ENCODE assay signal across 21 mouse cellular contexts in genomic region chr10:49436301-49436700, GRCm38 (mm10).
DNase-seq lines count a peak whose midpoint lies in the region; ATAC-seq and TF ChIP-seq lines count a peak whose summit lies in the region.
"Had no signal": no experiment of that assay in that cellular context is flagged by ENCODE, and none has a peak within 500 bp of the region (broad histone marks: within the 10 kb centered on the region; RNA-seq: fewer than 3 reads in every experiment).

No protein-coding gene starts in this region.

- DNase-seq in cerebellum, adult 11 months, result peak; percentile 14
- no peak for DNase-seq in cerebellum, postnatal 10 days
- DNase-seq in brain, adult 2 months (ENCODE audit: low read depth, low spot score), result peak; percentile 89
- DNase-seq in layer of hippocampus, adult 2 months (ENCODE audit: low spot score in 2 of 2), result peak; percentile 34 to 79
- peak; percentile 31 to 79 for DNase-seq in left cerebral cortex, postnatal 25 days (ENCODE audit: low spot score in 2 of 2)
- DNase-seq in stomach, postnatal 0 days (ENCODE audit: low spot score), result no peak
- no peak for DNase-seq in kidney, adult 8-10 months
- DNase-seq in hindbrain, postnatal 0 days (ENCODE audit: low spot score), result no peak
- DNase-seq: embryo, embryonic 11 days; heart, postnatal 36 days; lung, embryonic 14.5 days; lung, postnatal 4 days; spleen, adult 18-20 months; thymus, postnatal 14 days had no signal

- no peak for TF ChIP-seq EP300 in stomach, postnatal 0 days (optimal IDR thresholded peaks at IDR 0.05)

- WGBS in stomach, postnatal 0 days, result 75% methylated on average over 2 of the region's 2 CpGs
- WGBS in hindbrain, postnatal 0 days, result 65% methylated on average over 2 of the region's 2 CpGs

- no peaks in the 10 kb centered on the region for H3K9me3 ChIP-seq in stomach, postnatal 0 days (ENCODE audit: control insufficient read depth, low read length)
- no peaks in the 10 kb centered on the region for H3K9me3 ChIP-seq in hindbrain, postnatal 0 days (ENCODE audit: low read length)
- H3K9me3 ChIP-seq: embryonic facial prominence, embryonic 15.5 days; heart, embryonic 13.5 days; hindbrain, embryonic 15.5 days; liver, embryonic 12.5 days; midbrain, embryonic 10.5 days; stomach, embryonic 15.5 days had no signal

- H3K27me3 ChIP-seq in stomach, postnatal 0 days (ENCODE audit: control insufficient read depth, insufficient read depth, low read length), result no peaks in the 10 kb centered on the region
- H3K27me3 ChIP-seq in hindbrain, postnatal 0 days (ENCODE audit: insufficient read depth, low read length), result no peaks in the 10 kb centered on the region
- H3K27me3 ChIP-seq: embryonic facial prominence, embryonic 15.5 days; heart, embryonic 13.5 days; hindbrain, embryonic 15.5 days; liver, embryonic 12.5 days; stomach, embryonic 15.5 days had no signal

- H3K9ac ChIP-seq in stomach, postnatal 0 days (ENCODE audit: low read length), result no peak overlapping the region
- H3K9ac ChIP-seq in hindbrain, postnatal 0 days (replicated peaks; ENCODE audit: low read length), result no peak overlapping the region
- H3K9ac ChIP-seq: embryonic facial prominence, embryonic 15.5 days; heart, embryonic 13.5 days; hindbrain, embryonic 15.5 days; liver, embryonic 12.5 days; lung, embryonic 14.5 days; stomach, embryonic 15.5 days had no signal

- ATAC-seq in stomach, postnatal 0 days (ENCODE audit: low FRiP score, low TSS enrichment), result no peak
- no peak for ATAC-seq in hindbrain, postnatal 0 days
- ATAC-seq: intestine, postnatal 0 days; liver, embryonic 12.5 days had no signal

- H3K36me3 ChIP-seq in stomach, postnatal 0 days (ENCODE audit: control insufficient read depth, insufficient read depth, low read length), result no peaks in the 10 kb centered on the region
- H3K36me3 ChIP-seq in hindbrain, postnatal 0 days (ENCODE audit: insufficient read depth, low read length), result no peaks in the 10 kb centered on the region
- H3K36me3 ChIP-seq: embryonic facial prominence, embryonic 15.5 days; heart, embryonic 13.5 days; hindbrain, embryonic 15.5 days; liver, embryonic 12.5 days; midbrain, embryonic 10.5 days; stomach, embryonic 15.5 days had no signal

- H3K27ac ChIP-seq in layer of hippocampus, adult 2 months, result peak overlapping the region; percentile 86
- H3K27ac ChIP-seq in stomach, postnatal 0 days (replicated peaks), result no peak overlapping the region
- H3K27ac ChIP-seq in hindbrain, postnatal 0 days, result no peak overlapping the region
- H3K27ac ChIP-seq: embryonic facial prominence, embryonic 15.5 days; heart, embryonic 13.5 days; hindbrain, embryonic 15.5 days; liver, embryonic 12.5 days; midbrain, embryonic 10.5 days; stomach, embryonic 15.5 days had no signal

- no peaks in the 10 kb centered on the region for H3K4me1 ChIP-seq in stomach, postnatal 0 days (replicated peaks; ENCODE audit: control insufficient read depth, insufficient read depth)
- no peaks in the 10 kb centered on the region for H3K4me1 ChIP-seq in hindbrain, postnatal 0 days (ENCODE audit: insufficient read depth, low read length)
- H3K4me1 ChIP-seq: embryonic facial prominence, embryonic 15.5 days; heart, embryonic 13.5 days; hindbrain, embryonic 15.5 days; liver, embryonic 12.5 days; midbrain, embryonic 10.5 days; stomach, embryonic 15.5 days had no signal

- H3K4me2 ChIP-seq in stomach, postnatal 0 days (replicated peaks; ENCODE audit: low read depth), result no peak overlapping the region
- no peak overlapping the region for H3K4me2 ChIP-seq in hindbrain, postnatal 0 days (ENCODE audit: low read depth, low read length)
- H3K4me2 ChIP-seq: embryonic facial prominence, embryonic 15.5 days; heart, embryonic 13.5 days; hindbrain, embryonic 15.5 days; liver, embryonic 12.5 days; lung, embryonic 14.5 days; stomach, embryonic 15.5 days had no signal

- intact Hi-C loops in left cerebral cortex, postnatal 25 days (cut with DNase I), result no loop called here

- no peak for TF ChIP-seq CTCF in layer of hippocampus, adult 2 months (conservative IDR thresholded peaks at IDR 0.05)
- TF ChIP-seq CTCF in stomach, postnatal 0 days (IDR thresholded peaks at IDR 0.05; ENCODE audit: low read depth), result no peak
- no peak for TF ChIP-seq CTCF in hindbrain, postnatal 0 days (IDR thresholded peaks at IDR 0.05; ENCODE audit: low read depth)

- H3K4me3 ChIP-seq in layer of hippocampus, adult 2 months, result no peak overlapping the region
- no peak overlapping the region for H3K4me3 ChIP-seq in stomach, postnatal 0 days (ENCODE audit: low read depth, low read length)
- H3K4me3 ChIP-seq in hindbrain, postnatal 0 days (ENCODE audit: low read length), result no peak overlapping the region
- H3K4me3 ChIP-seq: embryonic facial prominence, embryonic 15.5 days; heart, embryonic 13.5 days; hindbrain, embryonic 15.5 days; liver, embryonic 12.5 days; midbrain, embryonic 10.5 days; stomach, embryonic 15.5 days had no signal

Comparison
In these comparisons a context has a peak if more than half of its experiments do, and no peak if none do; other contexts are left out.
1. DNase-seq: peak in cerebellum, adult 11 months (single experiment), brain, adult 2 months (single experiment), layer of hippocampus, adult 2 months (2 of 2) and left cerebral cortex, postnatal 25 days (2 of 2); none in cerebellum, postnatal 10 days (0 of 2), stomach, postnatal 0 days (single experiment), kidney, adult 8-10 months (0 of 2) and hindbrain, postnatal 0 days (single experiment).